Mouse (Mus musculus) liver, adult (tissue): Measurements from ENCODE around the gene Elmo1.

Experiments used
- GATA4 ChIP-seq: IDR thresholded peaks from 2 replicates; pipeline ENCODE4 v1.6.1; 2014; ENCODE audit warnings: mild to moderate bottlenecking, low read length; ENCODE audit not compliant: insufficient replicate concordance

Gene Elmo1

DNA sequence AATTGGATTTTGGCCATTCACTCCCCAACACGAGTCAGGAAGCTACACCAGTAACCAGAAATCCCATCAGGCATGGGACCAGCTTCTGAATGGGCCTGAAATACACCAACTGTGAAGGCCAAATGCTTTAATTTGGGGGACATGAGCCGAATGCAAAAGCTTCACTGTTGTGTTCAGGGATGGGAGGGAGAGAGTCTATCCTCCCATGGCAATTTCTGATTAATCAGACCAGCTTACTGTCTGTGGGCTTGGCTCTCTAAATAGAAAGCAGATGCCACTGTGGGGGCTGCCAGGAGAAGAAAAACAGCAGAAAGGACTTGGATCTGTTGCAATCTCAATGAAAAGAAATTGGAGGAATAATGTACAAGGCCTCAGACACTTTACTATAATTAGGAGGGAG is 545.2 kb downstream of the Elmo1 start:
- no peak for TF ChIP-seq GATA4
